Mouse (Mus musculus) c-Kit-negative CD71-positive TER-119-positive erythroid progenitor cells, embryonic 14.5 days (primary cell): ENCODE results near the gene Mcts2.
A peak's percentile ranks its signal among the peaks of the same experiment; 100 is the strongest.

Experiments used
- DNase-seq: peaks from one replicate; pipeline ENCODE4 v3.0.0-alpha.2; 2013; ENCODE audit warnings: low read depth, low spot score

Mcts2 gene

GRCm38 (mm10) chr2:152686399-152686798 is 436 bp upstream of the Mcts2 start:
- no peak for DNase-seq

GRCm38 (mm10) chr2:152691564-152692217 is 4.9 kb downstream of the Mcts2 start:
- no peak for DNase-seq

GRCm38 (mm10) chr2:152693233-152693632 is 6.4 kb downstream of the Mcts2 start:
- DNase-seq: peak; percentile 64

- no peak for DNase-seq
These were observed 6.9 kb downstream of the Mcts2 start for GRCm38 (mm10) chr2:152693735-152694134.

- no peak for DNase-seq
These were observed 7.9 kb downstream of the Mcts2 start for GRCm38 (mm10) chr2:152694708-152695107.

GRCm38 (mm10) chr2:152696016-152696415 is 9.2 kb downstream of the Mcts2 start:
- no peak for DNase-seq

- peak; percentile 74 for DNase-seq
These were observed 9.8 kb downstream of the Mcts2 start for GRCm38 (mm10) chr2:152696476-152697164.

GRCm38 (mm10) chr2:152700138-152700537 is 13.3 kb downstream of the Mcts2 start:
- no peak for DNase-seq

GRCm38 (mm10) chr2:152700725-152701124 is 13.9 kb downstream of the Mcts2 start:
- DNase-seq: no peak

GRCm38 (mm10) chr2:152703596-152704255 is 16.9 kb downstream of the Mcts2 start:
- no peak for DNase-seq

- no peak for DNase-seq
These were observed 17.4 kb downstream of the Mcts2 start for GRCm38 (mm10) chr2:152704256-152704605.

GRCm38 (mm10) chr2:152704811-152705370 is 18.1 kb downstream of the Mcts2 start:
- no peak for DNase-seq

GRCm38 (mm10) chr2:152705993-152706571 is 19.2 kb downstream of the Mcts2 start:
- no peak for DNase-seq

GRCm38 (mm10) chr2:152707186-152707585 is 20.4 kb downstream of the Mcts2 start:
- no peak for DNase-seq

- no peak for DNase-seq
These were observed 20.8 kb downstream of the Mcts2 start for GRCm38 (mm10) chr2:152707627-152708026.

- DNase-seq: no peak
These were observed 22.2 kb downstream of the Mcts2 start for GRCm38 (mm10) chr2:152709066-152709465.

GRCm38 (mm10) chr2:152716241-152716772 is 29.5 kb downstream of the Mcts2 start:
- DNase-seq: no peak

- no peak for DNase-seq
These were observed 30.8 kb downstream of the Mcts2 start for GRCm38 (mm10) chr2:152717652-152718051.

- no peak for DNase-seq
These were observed 31.2 kb downstream of the Mcts2 start for GRCm38 (mm10) chr2:152718076-152718475.

- no peak for DNase-seq
These were observed 37.0 kb downstream of the Mcts2 start for GRCm38 (mm10) chr2:152723651-152724331.

GRCm38 (mm10) chr2:152724332-152724723 is 37.5 kb downstream of the Mcts2 start:
- DNase-seq: no peak
